Mouse (Mus musculus) heart, adult 2 months (tissue): Measurements from ENCODE around the gene Hoxc4.

Experiments used
- EP300 ChIP-seq: fragments of 200-500 bp; IDR thresholded peaks from 2 replicates; pipeline ENCODE4 v1.6.1; 2011; ENCODE audit warnings: low read depth, low read length, control low read depth; ENCODE audit not compliant: insufficient read depth
- POLR2A ChIP-seq: fragments of 200-500 bp; IDR thresholded peaks from 2 replicates; pipeline ENCODE4 v1.6.1; 2011; ENCODE audit warnings: mild to moderate bottlenecking, low read depth, low read length, control low read depth; ENCODE audit not compliant: insufficient read depth

- TF ChIP-seq EP300 (no peak), POLR2A (no peak)
These were observed 42.5 kb downstream of the Hoxc4 start for GRCm38 (mm10) chr15:103061131-103061825.
